12 mouse cellular contexts compared by ENCODE assay signal in the genomic region with DNA sequence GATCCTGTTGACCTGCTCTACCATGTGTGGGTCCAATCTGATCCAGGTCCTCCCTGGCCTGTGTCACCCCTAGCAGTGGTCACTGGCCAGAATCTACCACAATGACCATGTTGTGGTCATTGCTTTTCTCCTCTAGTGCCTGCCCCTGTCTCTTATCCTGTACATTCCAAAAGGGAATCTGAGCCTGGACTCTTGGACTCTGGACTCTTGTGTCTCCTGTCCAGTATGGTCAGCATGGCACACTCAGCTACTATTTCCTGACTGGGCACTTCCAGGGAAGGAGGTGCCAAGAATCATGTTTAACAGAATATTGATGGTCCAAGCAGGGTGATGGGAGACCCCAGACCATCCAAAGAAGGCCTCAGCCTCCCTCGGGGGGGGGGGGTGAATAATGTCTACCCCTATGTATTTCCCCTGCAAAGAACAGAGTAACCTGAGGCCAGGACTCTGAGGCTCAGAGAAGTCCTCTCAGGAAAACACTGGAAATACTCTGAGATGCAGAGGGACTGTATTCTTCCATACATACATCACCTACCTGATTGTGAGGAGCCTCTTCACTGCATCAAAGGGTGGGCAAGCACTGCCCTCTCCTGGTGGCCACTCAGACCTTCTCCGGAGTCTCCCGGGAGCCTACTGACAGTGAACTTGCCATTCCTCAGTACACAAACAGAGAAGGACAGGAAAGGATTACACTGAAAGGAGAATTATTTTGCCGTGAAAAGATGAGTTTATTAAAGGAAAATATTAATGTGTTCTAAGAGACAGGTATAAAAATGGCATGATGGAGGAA. TPM values are rescaled to one million over a fixed set of nuclear protein-coding genes. Genes with fewer than 3 reads are reported as not detected.
DNase-seq lines count a peak whose midpoint lies in the region; ATAC-seq and TF ChIP-seq lines count a peak whose summit lies in the region.
"Had no signal": no experiment of that assay in that cellular context is flagged by ENCODE, and none has a peak within 500 bp of the region (broad histone marks: within the 10 kb centered on the region; RNA-seq: fewer than 3 reads in every experiment).

No protein-coding gene starts in this region.

- no peaks in the 10 kb centered on the region for H3K4me1 ChIP-seq in heart, adult 2 months (ENCODE audit: control insufficient read depth, insufficient read depth, low read length)
- no peaks in the 10 kb centered on the region for H3K4me1 ChIP-seq in midbrain, postnatal 0 days (ENCODE audit: insufficient read depth, low read length)
- H3K4me1 ChIP-seq in midbrain, embryonic 10.5 days, result no peaks in the 10 kb centered on the region
- H3K4me1 ChIP-seq in kidney, postnatal 0 days (replicated peaks; ENCODE audit: insufficient read depth, low read length), result no peaks in the 10 kb centered on the region
- H3K4me1 ChIP-seq: heart, embryonic 15.5 days; liver, embryonic 13.5 days; neural tube, embryonic 13.5 days had no signal

- no peak overlapping the region for H3K4me3 ChIP-seq in heart, adult 2 months
- no peak overlapping the region for H3K4me3 ChIP-seq in midbrain, postnatal 0 days (ENCODE audit: low read depth, low read length)
- H3K4me3 ChIP-seq in midbrain, embryonic 10.5 days, result no peak overlapping the region
- H3K4me3 ChIP-seq in kidney, postnatal 0 days (replicated peaks; ENCODE audit: low read depth, low read length), result no peak overlapping the region
- H3K4me3 ChIP-seq: heart, embryonic 15.5 days; liver, embryonic 13.5 days; neural tube, embryonic 13.5 days had no signal

- 41% methylated on average over 4 of the region's 4 CpGs for WGBS in heart, adult 2 months
- 63% methylated on average over 4 of the region's 4 CpGs for WGBS in midbrain, postnatal 0 days
- 65% methylated on average over 4 of the region's 4 CpGs for WGBS in midbrain, embryonic 10.5 days
- 56% methylated on average over 4 of the region's 4 CpGs for WGBS in kidney, postnatal 0 days

- H3K9ac ChIP-seq in heart, adult 2 months (ENCODE audit: low read depth, low read length), result no peak overlapping the region
- no peak overlapping the region for H3K9ac ChIP-seq in midbrain, postnatal 0 days (replicated peaks; ENCODE audit: low read length, poor library complexity, severe bottlenecking)
- no peak overlapping the region for H3K9ac ChIP-seq in kidney, postnatal 0 days (ENCODE audit: low read depth, low read length)
- H3K9ac ChIP-seq: heart, embryonic 15.5 days; liver, embryonic 13.5 days; neural tube, embryonic 13.5 days had no signal

- H3K27ac ChIP-seq in heart, adult 2 months, result no peak overlapping the region
- H3K27ac ChIP-seq in midbrain, postnatal 0 days (ENCODE audit: low read depth, low read length), result no peak overlapping the region
- H3K27ac ChIP-seq in midbrain, embryonic 10.5 days (replicated peaks), result no peak overlapping the region
- no peak overlapping the region for H3K27ac ChIP-seq in kidney, postnatal 0 days
- H3K27ac ChIP-seq: heart, embryonic 15.5 days; liver, embryonic 13.5 days; neural tube, embryonic 13.5 days had no signal

- TF ChIP-seq EP300 in heart, adult 2 months (IDR thresholded peaks at IDR 0.05; ENCODE audit: insufficient read depth, low read depth, low read length), result no peak

- no peak overlapping the region for H3K4me2 ChIP-seq in midbrain, postnatal 0 days (ENCODE audit: low read depth, low read length, poor library complexity, severe bottlenecking)
- no peak overlapping the region for H3K4me2 ChIP-seq in kidney, postnatal 0 days (ENCODE audit: low read length)
- H3K4me2 ChIP-seq: heart, embryonic 15.5 days; liver, embryonic 13.5 days; neural tube, embryonic 13.5 days had no signal

- no peak for ATAC-seq in midbrain, postnatal 0 days (ENCODE audit: low FRiP score)
- no peak for ATAC-seq in kidney, postnatal 0 days (replicated peaks; ENCODE audit: low FRiP score, low read depth)

- H3K79me2 ChIP-seq in heart, adult 2 months (replicated peaks; ENCODE audit: control insufficient read depth, insufficient read depth, low read length), result no peaks in the 10 kb centered on the region

- peak; percentile 57 for TF ChIP-seq CTCF in heart, adult 2 months (IDR thresholded peaks at IDR 0.05)
- TF ChIP-seq CTCF in midbrain, postnatal 0 days (IDR thresholded peaks at IDR 0.05), result peak; percentile 71
- peak; percentile 62 for TF ChIP-seq CTCF in kidney, postnatal 0 days (IDR thresholded peaks at IDR 0.05; ENCODE audit: low read depth)

- H3K9me3 ChIP-seq in midbrain, postnatal 0 days (ENCODE audit: low read length), result no peaks in the 10 kb centered on the region
- no peaks in the 10 kb centered on the region for H3K9me3 ChIP-seq in midbrain, embryonic 10.5 days (replicated peaks)
- H3K9me3 ChIP-seq in kidney, postnatal 0 days (replicated peaks; ENCODE audit: low read length), result no peaks in the 10 kb centered on the region
- H3K9me3 ChIP-seq: G1E; heart, embryonic 15.5 days; liver, embryonic 13.5 days; neural tube, embryonic 13.5 days had no signal

- intact Hi-C loops in heart, adult 2 months (cut with DNase I), result no loop called here
- intact Hi-C loops in heart, postnatal 25 days (cut with DNase I), result no loop called here

- no peak for TF ChIP-seq POLR2A in heart, adult 2 months (IDR thresholded peaks at IDR 0.05; ENCODE audit: insufficient read depth, low read depth, low read length)

- no peaks in the 10 kb centered on the region for H3K36me3 ChIP-seq in heart, adult 2 months (ENCODE audit: control insufficient read depth, insufficient read depth, low read length)
- no peaks in the 10 kb centered on the region for H3K36me3 ChIP-seq in midbrain, postnatal 0 days (ENCODE audit: insufficient read depth, low read length)
- H3K36me3 ChIP-seq in midbrain, embryonic 10.5 days, result no peaks in the 10 kb centered on the region
- H3K36me3 ChIP-seq in kidney, postnatal 0 days (ENCODE audit: insufficient read depth, low read length), result no peaks in the 10 kb centered on the region
- H3K36me3 ChIP-seq: G1E; heart, embryonic 15.5 days; liver, embryonic 13.5 days; neural tube, embryonic 13.5 days had no signal

- H3K27me3 ChIP-seq in heart, adult 2 months (ENCODE audit: control insufficient read depth, insufficient read depth, low read length), result no peaks in the 10 kb centered on the region
- no peaks in the 10 kb centered on the region for H3K27me3 ChIP-seq in midbrain, postnatal 0 days (ENCODE audit: insufficient read depth, low read length)
- H3K27me3 ChIP-seq in midbrain, embryonic 10.5 days (ENCODE audit: low read depth, poor library complexity, severe bottlenecking), result no peaks in the 10 kb centered on the region
- H3K27me3 ChIP-seq in kidney, postnatal 0 days (ENCODE audit: insufficient read depth, low read length), result no peaks in the 10 kb centered on the region
- H3K27me3 ChIP-seq: heart, embryonic 15.5 days; liver, embryonic 13.5 days; neural tube, embryonic 13.5 days had no signal

- DNase-seq in heart, adult 2 months, result no peak
- DNase-seq in heart, postnatal 25 days (ENCODE audit: low spot score), result no peak
- DNase-seq in midbrain, postnatal 0 days (ENCODE audit: low spot score), result peak; percentile 53
- no peak for DNase-seq in midbrain, embryonic 10.5 days (ENCODE audit: low spot score)
- peak; percentile 22 for DNase-seq in kidney, postnatal 0 days (ENCODE audit: low spot score)
- DNase-seq in right cerebral cortex, postnatal 4 days, result peak; percentile 35
- no peak for DNase-seq in gastrocnemius, postnatal 10 days
- no peak for DNase-seq in ovary, adult 18-20 months (ENCODE audit: low spot score)
- DNase-seq: liver, embryonic 13.5 days had no signal

RNA-seq across cellular contexts. Expression of a gene that starts 1.4 kb away (rescaled TPM):
- total RNA-seq in heart, adult 2 months (2021), result not detected
- not detected in 2 replicates for polyA plus RNA-seq in heart, adult 2 months (2012; rRNA removed)
- total RNA-seq in heart, postnatal 25 days (2021), result not detected
- total RNA-seq in midbrain, postnatal 0 days (2014; rRNA removed), result not detected in 2 replicates
- not detected in 2 replicates for polyA plus RNA-seq in midbrain, postnatal 0 days (2015; fragmentation: Nextera tagmentation; extraction: Ambion mirVana)
- not detected in 2 replicates for polyA plus RNA-seq in midbrain, embryonic 10.5 days (2016; fragmentation: Nextera tagmentation; extraction: Ambion mirVana)
- not detected in 2 replicates for polyA plus RNA-seq in kidney, postnatal 0 days (2015; fragmentation: Nextera tagmentation; extraction: Ambion mirVana)
- total RNA-seq in gastrocnemius, postnatal 10 days (2021), result not detected
- total RNA-seq: G1E had no signal
- polyA plus RNA-seq: G1E; heart, embryonic 15.5 days; liver, embryonic 13.5 days; neural tube, embryonic 13.5 days had no signal

RNA-seq across cellular contexts. Expression of a gene that starts 10.0 kb away (rescaled TPM):
- not detected for total RNA-seq in heart, adult 2 months (2021)
- not detected in 2 replicates for polyA plus RNA-seq in heart, adult 2 months (2012; rRNA removed)
- total RNA-seq in heart, postnatal 25 days (2021), result not detected
- total RNA-seq in midbrain, postnatal 0 days (2014; rRNA removed), result not detected in 2 replicates
- not detected in 2 replicates for polyA plus RNA-seq in midbrain, postnatal 0 days (2015; fragmentation: Nextera tagmentation; extraction: Ambion mirVana)
- not detected in 2 replicates for polyA plus RNA-seq in midbrain, embryonic 10.5 days (2016; fragmentation: Nextera tagmentation; extraction: Ambion mirVana)
- polyA plus RNA-seq in kidney, postnatal 0 days (2015; fragmentation: Nextera tagmentation; extraction: Ambion mirVana), result not detected in 2 replicates
- not detected for total RNA-seq in gastrocnemius, postnatal 10 days (2021)
- total RNA-seq: G1E had no signal
- polyA plus RNA-seq: G1E; heart, embryonic 15.5 days; liver, embryonic 13.5 days; neural tube, embryonic 13.5 days had no signal

RNA-seq across cellular contexts. Expression of a gene that starts 13.9 kb away (rescaled TPM):
- not detected for total RNA-seq in heart, adult 2 months (2021)
- not detected in 2 replicates for polyA plus RNA-seq in heart, adult 2 months (2012; rRNA removed)
- not detected for total RNA-seq in heart, postnatal 25 days (2021)
- not detected in 2 replicates for total RNA-seq in midbrain, postnatal 0 days (2014; rRNA removed)
- polyA plus RNA-seq in midbrain, postnatal 0 days (2015; fragmentation: Nextera tagmentation; extraction: Ambion mirVana), result not detected in 2 replicates
- polyA plus RNA-seq in midbrain, embryonic 10.5 days (2016; fragmentation: Nextera tagmentation; extraction: Ambion mirVana), result 0.29 TPM in 1 of 2 replicates, not detected in the other
- polyA plus RNA-seq in kidney, postnatal 0 days (2015; fragmentation: Nextera tagmentation; extraction: Ambion mirVana), result not detected in 2 replicates
- total RNA-seq in gastrocnemius, postnatal 10 days (2021), result not detected
- total RNA-seq: G1E had no signal
- polyA plus RNA-seq: G1E; heart, embryonic 15.5 days; liver, embryonic 13.5 days; neural tube, embryonic 13.5 days had no signal

RNA-seq across cellular contexts. Expression of a gene that starts 22.5 kb away (rescaled TPM):
- total RNA-seq in heart, adult 2 months (2021), result not detected
- polyA plus RNA-seq in heart, adult 2 months (2012; rRNA removed), result not detected in 2 replicates
- not detected for total RNA-seq in heart, postnatal 25 days (2021)
- total RNA-seq in midbrain, postnatal 0 days (2014; rRNA removed), result not detected in 2 replicates
- not detected in 2 replicates for polyA plus RNA-seq in midbrain, postnatal 0 days (2015; fragmentation: Nextera tagmentation; extraction: Ambion mirVana)
- not detected in 2 replicates for polyA plus RNA-seq in midbrain, embryonic 10.5 days (2016; fragmentation: Nextera tagmentation; extraction: Ambion mirVana)
- polyA plus RNA-seq in kidney, postnatal 0 days (2015; fragmentation: Nextera tagmentation; extraction: Ambion mirVana), result not detected in 2 replicates
- total RNA-seq in gastrocnemius, postnatal 10 days (2021), result not detected
- total RNA-seq: G1E had no signal
- polyA plus RNA-seq: G1E; heart, embryonic 15.5 days; liver, embryonic 13.5 days; neural tube, embryonic 13.5 days had no signal

RNA-seq across cellular contexts. Expression of a gene that starts 31.1 kb away (rescaled TPM):
- total RNA-seq in heart, adult 2 months (2021), result not detected
- polyA plus RNA-seq in heart, adult 2 months (2012; rRNA removed), result not detected in 2 replicates
- total RNA-seq in heart, postnatal 25 days (2021), result not detected
- total RNA-seq in midbrain, postnatal 0 days (2014; rRNA removed), result not detected in 2 replicates
- not detected in 2 replicates for polyA plus RNA-seq in midbrain, postnatal 0 days (2015; fragmentation: Nextera tagmentation; extraction: Ambion mirVana)
- not detected in 2 replicates for polyA plus RNA-seq in midbrain, embryonic 10.5 days (2016; fragmentation: Nextera tagmentation; extraction: Ambion mirVana)
- not detected in 2 replicates for polyA plus RNA-seq in kidney, postnatal 0 days (2015; fragmentation: Nextera tagmentation; extraction: Ambion mirVana)
- not detected for total RNA-seq in gastrocnemius, postnatal 10 days (2021)
- total RNA-seq: G1E had no signal
- polyA plus RNA-seq: G1E; heart, embryonic 15.5 days; liver, embryonic 13.5 days; neural tube, embryonic 13.5 days had no signal

Comparison
In these comparisons a context has a peak if more than half of its experiments do, and no peak if none do; other contexts are left out.
1. DNase-seq: peak in midbrain, postnatal 0 days (single experiment), kidney, postnatal 0 days (single experiment) and right cerebral cortex, postnatal 4 days (single experiment); none in heart, adult 2 months (0 of 2), heart, postnatal 25 days (single experiment), midbrain, embryonic 10.5 days (single experiment), gastrocnemius, postnatal 10 days (single experiment) and ovary, adult 18-20 months (single experiment).
2. Peak in every context shown above with its lines, with median percentiles within 50 percentile points of each other: CTCF ChIP-seq.